Mouse (Mus musculus) spleen, adult 2 months (tissue): ENCODE data around the gene Ptprt. TPM values are rescaled to one million over a fixed set of nuclear protein-coding genes. Genes with fewer than 3 reads are reported as not detected.
"Not testable (repeated sequence)": the region's sequence is repeated elsewhere in the genome, so short reads cannot be mapped to it uniquely, and the experiment has no call there.

Experiments used
- DNase-seq, 2 experiments: peaks; one replicate each; pipeline versions ENCODE4 v3.0.0 to v3.0.0-alpha.2; 2012 to 2021; ENCODE audit warnings: low spot score in 2 of 2, low read depth in 1 of 2
- H3K27ac ChIP-seq: fragments of 200-500 bp; 2 replicates; pipeline ENCODE4 v1.5.1; 2012; ENCODE audit warnings: low read length, inconsistent platforms; ENCODE audit not compliant: insufficient read depth
- H3K27me3 ChIP-seq: fragments of 200-500 bp; 2 replicates; pipeline ENCODE4 v1.6.1; 2012; ENCODE audit warnings: mild to moderate bottlenecking, moderate library complexity, low read length, inconsistent platforms; ENCODE audit not compliant: control insufficient read depth, insufficient read depth
- H3K36me3 ChIP-seq: fragments of 200-500 bp; 2 replicates; pipeline ENCODE4 v1.6.1; 2012; ENCODE audit warnings: mild to moderate bottlenecking, low read length, inconsistent platforms; ENCODE audit not compliant: control insufficient read depth, insufficient read depth
- H3K4me1 ChIP-seq: fragments of 200-500 bp; 2 replicates; pipeline ENCODE4 v1.6.1; 2011; ENCODE audit warnings: inconsistent platforms; ENCODE audit not compliant: control insufficient read depth, insufficient read depth, insufficient read length
- H3K4me3 ChIP-seq: fragments of 200-500 bp; 2 replicates; pipeline ENCODE4 v1.5.1; 2011; ENCODE audit warnings: mild to moderate bottlenecking, inconsistent platforms; ENCODE audit not compliant: insufficient read depth, insufficient read length; ENCODE audit errors: extremely low read depth
- CTCF ChIP-seq: fragments of 200-500 bp; IDR thresholded peaks from 2 replicates; pipeline ENCODE4 v1.5.1; 2011; ENCODE audit warnings: mild to moderate bottlenecking, inconsistent platforms; ENCODE audit not compliant: insufficient read depth, insufficient read length, insufficient replicate concordance; ENCODE audit errors: extremely low read depth
- POLR2A ChIP-seq: fragments of 200-500 bp; IDR thresholded peaks from 2 replicates; pipeline ENCODE4 v1.6.1; 2011; ENCODE audit warnings: low read depth, low read length, inconsistent platforms
- WGBS: fragments of 180-500 bp; shearing (Covaris S2); methylation state at CpG from one replicate; pipeline ENCODE4 v1.1.7; 2018; 5-methylcytosine and 5-hydroxymethylcytosine counted together
- polyA plus RNA-seq: library from polyadenylated mRNA; depleted of rRNA; stranded (reverse); fragments of >200 nt; gene quantifications from 2 replicates; pipeline ENCODE4 v1.2.3, GENCODE M21; 2012

The Ptprt gene
- polyA plus RNA-seq, 1 experiment, result 0.25 TPM

- H3K27ac ChIP-seq, result no peak overlapping the region
- WGBS, result 88% methylated on average over 20 of the region's 20 CpGs
- DNase-seq, result no peak
- no peaks in the 10 kb centered on the region for H3K27me3 ChIP-seq
- no peak overlapping the region for H3K4me3 ChIP-seq
- H3K36me3 ChIP-seq, result no peaks in the 10 kb centered on the region
- H3K4me1 ChIP-seq, result no peaks in the 10 kb centered on the region
- TF ChIP-seq POLR2A (no peak), CTCF (no peak)
Observed at GRCm38 (mm10) chr2:162182621-162183475, 478.1 kb downstream of the Ptprt start.

- Histone ChIP-seq H3K27me3 (no peaks in the 10 kb centered on the region), H3K36me3 (no peaks in the 10 kb centered on the region), H3K4me3 (no peak overlapping the region), H3K27ac (no peak overlapping the region), H3K4me1 (no peaks in the 10 kb centered on the region)
- no peak for DNase-seq
- TF ChIP-seq POLR2A (no peak), CTCF (no peak)
- WGBS, result 94% methylated on average over 2 of the region's 2 CpGs
Observed at GRCm38 (mm10) chr2:162181826-162182225, 479.1 kb downstream of the Ptprt start.

- Histone ChIP-seq H3K4me1 (no peaks in the 10 kb centered on the region), H3K36me3 (no peaks in the 10 kb centered on the region), H3K27ac (no peak overlapping the region), H3K27me3 (no peaks in the 10 kb centered on the region), H3K4me3 (no peak overlapping the region)
- WGBS, result 63% methylated on average over 1 of the region's 1 CpGs
- DNase-seq, result no peak
- no peak for TF ChIP-seq POLR2A
Observed at GRCm38 (mm10) chr2:162172529-162172928, 488.4 kb downstream of the Ptprt start.

GRCm38 (mm10) chr2:162141845-162142411, 519.0 kb downstream of the Ptprt start:
- no peak for DNase-seq
- Histone ChIP-seq H3K27me3 (no peaks in the 10 kb centered on the region), H3K36me3 (no peaks in the 10 kb centered on the region), H3K27ac (no peak overlapping the region), H3K4me1 (no peaks in the 10 kb centered on the region), H3K4me3 (no peak overlapping the region)
- TF ChIP-seq CTCF (no peak), POLR2A (no peak)
- WGBS, result 79% methylated on average over 3 of the region's 3 CpGs

- not testable (repeated sequence) for DNase-seq, H3K4me1 ChIP-seq
- WGBS, result 91% methylated on average over 3 of the region's 3 CpGs
Observed at GRCm38 (mm10) chr2:162136176-162136575, 524.8 kb downstream of the Ptprt start.

GRCm38 (mm10) chr2:162131607-162132304, 529.2 kb downstream of the Ptprt start:
- H3K27me3 ChIP-seq, result no peaks in the 10 kb centered on the region
- no peaks in the 10 kb centered on the region for H3K36me3 ChIP-seq
- WGBS, result 90% methylated on average over 4 of the region's 4 CpGs
- H3K4me1 ChIP-seq, result no peaks in the 10 kb centered on the region
- no peak overlapping the region for H3K4me3 ChIP-seq
- DNase-seq, result no peak
- H3K27ac ChIP-seq, result no peak overlapping the region
- TF ChIP-seq CTCF (no peak), POLR2A (no peak)

More at GRCm38 (mm10) chr2:162136176-162136575, 524.8 kb downstream of the Ptprt start:
- H3K27ac ChIP-seq, H3K36me3 ChIP-seq, H3K27me3 ChIP-seq, H3K4me3 ChIP-seq: not testable (repeated sequence)

- 100% methylated on average over 1 of the region's 1 CpGs for WGBS
- no peak for DNase-seq
- TF ChIP-seq POLR2A, result no peak
- no peak for TF ChIP-seq CTCF
Observed at GRCm38 (mm10) chr2:162129896-162130295, 531.1 kb downstream of the Ptprt start.

More at GRCm38 (mm10) chr2:162129896-162130295, 531.1 kb downstream of the Ptprt start:
- H3K27ac ChIP-seq, result no peak overlapping the region
- H3K27me3 ChIP-seq, result no peaks in the 10 kb centered on the region
- no peaks in the 10 kb centered on the region for H3K4me1 ChIP-seq
- no peaks in the 10 kb centered on the region for H3K36me3 ChIP-seq
- H3K4me3 ChIP-seq, result no peak overlapping the region
